Mouse (Mus musculus): ENCODE measurements around the gene Pip5k1b.

Gene Pip5k1b

DNA sequence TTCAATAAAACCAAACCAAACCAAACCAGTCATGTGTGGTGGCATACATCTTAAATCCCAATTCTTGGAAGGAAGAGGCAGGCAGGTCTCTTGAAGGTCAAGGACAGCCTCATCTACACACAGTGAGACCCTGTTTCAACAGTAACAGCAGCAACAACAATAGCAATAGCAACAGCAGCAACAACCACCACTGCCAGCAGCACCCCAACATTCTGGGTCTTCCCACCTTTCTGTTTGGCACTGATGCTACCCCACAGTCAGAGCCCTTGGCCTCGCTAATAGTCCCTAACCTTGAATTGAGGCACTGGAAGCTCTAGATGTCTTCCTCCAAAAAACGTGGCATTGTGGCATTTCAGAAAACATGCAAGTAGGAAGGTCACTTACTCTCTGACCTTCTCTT is 225.3 kb downstream of the Pip5k1b start:
- DNase-seq: no peak

DNA sequence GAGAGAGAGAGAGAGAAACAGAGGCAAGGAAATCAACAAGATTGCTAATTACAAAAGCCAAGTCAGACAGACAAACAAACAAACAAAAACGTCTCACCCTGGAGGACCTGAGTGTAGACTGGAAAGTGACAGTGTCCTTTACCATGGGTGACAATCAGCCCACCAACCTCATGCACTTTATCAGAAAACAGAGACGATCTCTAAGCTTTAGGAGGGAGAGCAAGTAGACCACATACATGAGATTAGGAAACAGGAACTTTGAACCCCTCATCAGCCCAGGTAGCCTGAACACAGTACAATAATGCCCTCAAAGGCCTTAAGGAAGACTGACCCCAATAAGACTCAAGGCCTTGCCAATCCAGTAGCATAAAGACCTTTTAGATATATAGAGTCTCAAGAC is 227.8 kb downstream of the Pip5k1b start:
- no peak for DNase-seq

DNA sequence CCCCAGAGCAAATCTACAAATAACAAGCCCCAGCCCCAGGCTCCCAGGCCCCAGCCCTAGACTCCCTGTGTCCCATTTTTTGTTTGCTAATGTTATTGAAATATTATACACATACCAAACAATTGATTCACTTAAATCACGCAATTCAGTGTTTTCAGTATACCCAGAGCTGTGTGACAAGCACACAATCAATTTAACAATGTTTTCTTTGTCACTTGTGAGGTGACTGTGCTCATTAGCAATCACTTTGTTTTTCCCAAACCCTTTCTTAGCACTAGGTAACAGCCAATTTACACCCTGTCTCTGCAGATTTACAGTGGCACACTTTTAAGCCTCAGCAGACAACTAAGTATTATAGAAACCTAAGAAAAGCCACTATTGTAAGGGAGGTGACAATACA is 228.7 kb downstream of the Pip5k1b start:
- DNase-seq: no peak

- no peak for DNase-seq
Observed at GRCm38 (mm10) chr19:24325692-24326091, 230.0 kb downstream of the Pip5k1b start.

- no peak for DNase-seq
Observed at GRCm38 (mm10) chr19:24323841-24324613, 231.6 kb downstream of the Pip5k1b start.

DNA sequence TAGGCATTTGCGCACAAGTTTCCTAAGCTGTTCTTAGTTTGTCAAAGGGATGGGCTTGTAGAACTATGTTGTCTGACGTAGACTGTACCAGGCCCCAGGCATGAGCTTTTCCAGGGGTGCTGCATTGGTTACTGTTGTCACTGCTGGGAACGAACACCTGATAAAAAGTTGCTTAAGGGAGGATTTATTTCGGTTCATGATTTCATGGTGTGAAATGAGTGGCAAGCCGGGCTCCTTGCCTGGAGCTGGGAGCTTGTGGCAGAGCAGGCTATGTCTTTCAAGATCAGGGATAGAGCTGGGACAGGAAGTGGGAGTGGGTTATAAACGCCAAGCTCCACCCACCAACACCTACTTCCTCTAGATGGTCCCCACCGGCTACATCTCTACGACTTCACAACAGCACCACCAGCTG is 233.8 kb downstream of the Pip5k1b start:
- DNase-seq: no peak

GRCm38 (mm10) chr19:24321211-24321899 is 234.3 kb downstream of the Pip5k1b start:
- no peak for DNase-seq

- DNase-seq: no peak
Observed at GRCm38 (mm10) chr19:24318172-24318571, 237.5 kb downstream of the Pip5k1b start.

DNA sequence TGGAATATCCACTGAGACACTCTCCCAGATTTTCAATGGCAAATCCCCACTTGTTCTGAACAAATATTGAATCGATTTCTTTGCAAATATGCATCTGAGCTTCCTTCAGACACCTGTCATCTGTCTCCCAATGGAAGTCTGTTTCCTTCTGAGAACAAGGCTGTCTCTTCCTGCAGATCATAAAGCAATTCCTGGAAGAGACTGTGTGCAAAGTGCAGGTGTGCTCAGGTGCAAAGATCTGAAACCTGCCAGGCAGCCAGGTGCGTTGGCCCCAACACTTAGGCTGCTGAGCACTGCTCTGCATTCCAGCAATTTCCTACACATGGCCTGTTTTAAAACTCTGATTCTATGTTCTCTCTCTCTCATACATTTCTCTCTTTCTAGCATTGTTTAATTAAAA is 237.9 kb downstream of the Pip5k1b start:
- no peak for DNase-seq

- DNase-seq: no peak
Observed at GRCm38 (mm10) chr19:24317038-24317591, 238.6 kb downstream of the Pip5k1b start.

- no peak for DNase-seq
Observed at GRCm38 (mm10) chr19:24316060-24316725, 239.5 kb downstream of the Pip5k1b start.

DNA sequence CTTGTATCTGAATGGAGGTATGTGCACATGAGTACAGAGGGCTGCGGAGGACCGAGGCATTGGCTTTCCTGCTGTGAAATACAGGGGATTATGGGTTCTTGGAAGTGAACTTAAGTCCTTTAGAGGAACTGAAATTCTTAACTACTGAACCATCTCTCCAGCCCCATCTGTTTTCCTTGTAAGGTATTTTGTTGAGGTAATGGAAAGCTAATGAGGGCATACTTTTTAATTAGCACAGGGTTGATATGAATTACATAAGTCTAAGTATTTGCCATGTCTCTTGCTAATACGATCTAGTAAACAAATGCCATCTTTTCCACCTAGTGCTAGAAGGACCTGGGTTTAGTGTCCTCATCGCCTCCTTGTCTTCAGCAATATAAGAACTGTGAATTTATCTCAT is 240.4 kb downstream of the Pip5k1b start:
- DNase-seq: no peak

- no peak for DNase-seq
Observed at GRCm38 (mm10) chr19:24314676-24315075, 241.0 kb downstream of the Pip5k1b start.

DNA sequence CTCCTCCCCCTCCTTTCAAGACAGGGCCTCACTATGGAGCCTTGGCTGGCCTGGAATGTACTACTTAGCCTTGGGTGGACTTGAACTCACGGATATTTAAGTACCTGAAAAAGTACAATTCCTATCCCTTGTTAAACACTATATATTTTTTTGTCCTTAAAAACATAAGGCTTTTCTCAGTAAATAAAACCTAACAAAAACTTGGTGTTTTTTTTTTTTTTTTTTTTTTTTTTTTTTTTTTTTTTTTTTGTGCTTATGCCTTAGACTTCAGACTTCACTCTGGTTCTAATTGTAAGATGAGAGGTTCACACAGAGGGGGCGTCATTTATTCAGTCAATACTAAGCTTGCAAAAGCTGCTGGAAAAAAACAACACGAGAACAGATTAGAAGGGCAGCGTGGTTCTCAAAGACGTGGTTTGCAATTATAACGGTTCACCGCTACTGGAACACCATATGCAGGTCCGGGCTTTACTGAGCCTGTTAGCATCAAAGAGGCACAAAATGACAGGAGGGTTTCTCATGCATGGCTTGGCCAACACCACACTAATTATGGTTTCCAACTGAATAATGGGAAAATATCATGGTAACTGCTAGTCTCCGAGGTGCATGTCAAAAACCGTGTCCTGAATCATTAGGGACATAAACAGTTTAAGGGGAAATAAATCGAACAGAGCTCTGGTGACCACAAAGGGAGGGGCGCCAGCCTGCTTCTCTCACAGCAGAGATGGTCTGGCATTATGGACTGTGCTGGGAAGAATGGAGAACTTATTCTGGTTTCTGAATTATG is 242.9 kb downstream of the Pip5k1b start:
- no peak for DNase-seq

DNA sequence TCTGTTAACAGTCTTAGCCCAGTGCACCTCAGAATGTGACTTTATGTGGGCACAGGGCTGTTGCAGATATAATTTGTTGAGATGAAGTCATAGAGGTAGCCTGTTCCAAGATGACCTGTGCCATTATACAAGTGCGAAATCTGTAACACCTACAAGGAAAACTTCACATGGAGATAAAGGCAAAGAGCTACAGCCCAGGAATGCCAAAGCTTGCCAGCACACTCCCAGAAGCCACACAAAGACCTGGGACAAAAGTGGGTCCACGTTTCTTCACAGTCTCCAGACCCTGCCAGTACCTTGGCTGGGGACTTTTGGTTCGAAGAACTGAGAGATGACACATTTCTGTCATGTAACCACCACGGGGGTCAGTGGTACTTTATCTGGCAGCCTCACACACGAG is 243.6 kb downstream of the Pip5k1b start:
- DNase-seq: no peak

DNA sequence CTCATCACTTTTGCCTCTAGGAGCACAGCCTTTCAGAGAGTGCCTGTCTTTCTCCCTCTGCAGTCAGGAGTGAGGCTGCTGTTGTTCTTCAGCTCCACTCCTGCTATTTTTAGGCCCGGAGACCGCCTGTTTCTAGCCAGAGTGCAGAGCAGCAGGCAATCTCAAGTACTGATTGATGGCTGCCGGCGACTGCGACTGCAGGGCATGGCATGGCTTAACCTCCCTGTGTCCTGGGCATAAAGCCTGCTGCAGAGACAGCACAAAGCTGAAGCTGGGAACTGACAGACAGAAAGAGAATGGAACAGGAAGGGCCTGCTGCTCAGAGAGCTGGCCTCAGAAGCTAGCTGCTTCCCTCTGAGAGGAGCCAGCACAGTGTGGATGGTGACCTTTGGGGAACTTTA is 247.4 kb downstream of the Pip5k1b start:
- no peak for DNase-seq

DNA sequence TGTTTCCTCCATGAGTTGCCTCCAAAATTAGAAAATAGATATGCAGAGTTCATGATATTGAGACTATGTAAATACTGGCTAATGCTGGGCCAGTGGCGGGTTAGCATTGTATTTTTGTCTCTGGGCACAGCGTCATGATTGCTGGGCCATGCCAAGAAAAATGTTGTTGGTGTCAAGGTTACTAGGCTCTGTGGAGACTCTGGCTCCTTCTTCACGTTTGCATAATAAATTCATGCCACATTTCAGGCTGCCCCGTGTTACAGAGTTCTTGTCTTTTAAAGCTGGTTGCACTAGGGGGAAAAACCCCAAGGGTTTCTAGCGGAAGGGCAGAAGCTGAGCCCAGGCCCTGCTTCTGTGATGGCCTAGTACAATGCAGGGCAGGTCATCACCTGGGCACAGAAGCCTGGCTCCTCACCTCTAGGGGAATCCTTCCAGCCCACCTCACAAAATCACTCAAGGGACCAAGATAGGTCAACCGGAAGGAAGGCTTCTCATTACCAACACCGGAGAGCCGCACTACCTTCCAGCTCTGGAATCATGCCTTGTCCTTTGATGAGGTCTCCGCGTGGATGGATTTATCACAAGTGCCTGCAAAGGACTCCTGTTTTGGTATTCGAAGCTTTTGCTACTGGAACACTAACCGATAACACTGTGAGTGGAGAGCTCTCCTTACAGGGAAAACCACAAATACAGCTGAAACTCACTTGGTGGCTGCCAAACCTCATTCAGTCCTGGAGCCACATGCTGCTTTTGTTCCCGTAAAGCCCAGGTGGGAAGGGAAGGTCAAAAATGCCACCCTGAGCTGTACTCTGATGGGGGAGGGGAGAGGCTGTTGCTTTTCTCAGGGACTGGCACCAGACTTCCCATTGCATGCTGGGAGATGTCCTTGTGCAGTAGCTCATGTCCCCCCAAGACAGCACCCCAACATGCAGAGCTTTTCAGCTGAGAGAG is 248.1 kb downstream of the Pip5k1b start:
- DNase-seq: no peak

DNA sequence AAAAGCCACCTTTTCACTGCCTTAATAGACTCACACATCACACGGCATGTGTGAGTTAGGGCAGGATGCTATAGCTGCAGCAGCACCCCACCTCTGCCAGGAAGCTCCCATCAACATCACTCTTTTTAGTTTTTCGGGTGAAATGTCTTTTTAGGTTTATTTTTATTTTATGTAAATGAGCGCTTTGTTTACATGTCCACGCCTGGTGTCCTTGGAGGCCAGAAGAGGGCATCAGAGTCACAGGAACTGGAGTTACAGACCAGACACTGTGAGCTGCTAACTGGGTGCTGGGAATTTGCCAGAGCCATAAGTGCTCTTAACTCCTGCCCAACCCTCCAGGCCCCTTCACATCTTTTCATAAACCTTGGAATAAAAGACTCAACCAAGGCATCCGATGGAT is 249.3 kb downstream of the Pip5k1b start:
- no peak for DNase-seq

- no peak for DNase-seq
Observed at GRCm38 (mm10) chr19:24302198-24302597, 253.5 kb downstream of the Pip5k1b start.

- DNase-seq: no peak
Observed at GRCm38 (mm10) chr19:24301768-24302148, 253.9 kb downstream of the Pip5k1b start.

DNA sequence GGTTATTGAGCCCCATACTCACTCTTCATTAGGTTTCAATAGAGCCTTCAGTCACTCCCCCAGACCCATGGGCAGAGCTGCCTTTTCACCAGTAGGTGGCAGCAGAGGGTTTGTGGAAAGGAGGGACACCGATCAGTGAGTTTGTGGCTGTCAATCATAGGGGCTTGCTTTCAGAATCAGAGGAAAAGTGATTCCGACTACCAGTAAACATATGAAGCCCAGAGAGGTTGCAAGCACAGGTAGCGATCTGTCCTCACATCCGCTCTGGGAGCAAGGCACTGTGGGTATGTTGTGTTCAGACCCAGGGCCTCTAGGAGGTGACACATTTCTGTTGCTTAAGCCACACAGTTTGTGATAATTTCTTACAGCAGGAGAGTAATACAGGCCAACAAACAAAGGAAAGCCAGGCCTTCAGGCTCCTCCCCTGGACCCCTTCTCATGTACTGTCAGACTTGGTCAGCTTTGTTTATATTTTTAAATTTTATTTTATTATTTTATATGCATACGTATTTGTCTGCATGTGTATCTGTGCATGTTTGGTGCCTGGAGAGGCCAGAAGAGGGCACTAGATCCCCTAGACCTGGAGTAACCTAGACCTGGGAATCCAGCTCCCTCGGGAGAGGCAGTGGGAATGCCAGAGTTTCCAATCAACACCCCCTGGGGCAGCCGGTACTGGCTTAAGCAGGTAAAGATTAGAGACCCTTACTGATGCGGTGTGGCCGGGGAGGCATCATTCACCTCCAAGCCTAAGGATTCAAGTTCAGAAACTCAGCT is 254.5 kb downstream of the Pip5k1b start:
- peak; percentile 30 to 52 for DNase-seq

All from spleen, adult 18-20 months (tissue).